Comparison of ENCODE assay signal across 1 mouse cellular context in the genomic region with DNA sequence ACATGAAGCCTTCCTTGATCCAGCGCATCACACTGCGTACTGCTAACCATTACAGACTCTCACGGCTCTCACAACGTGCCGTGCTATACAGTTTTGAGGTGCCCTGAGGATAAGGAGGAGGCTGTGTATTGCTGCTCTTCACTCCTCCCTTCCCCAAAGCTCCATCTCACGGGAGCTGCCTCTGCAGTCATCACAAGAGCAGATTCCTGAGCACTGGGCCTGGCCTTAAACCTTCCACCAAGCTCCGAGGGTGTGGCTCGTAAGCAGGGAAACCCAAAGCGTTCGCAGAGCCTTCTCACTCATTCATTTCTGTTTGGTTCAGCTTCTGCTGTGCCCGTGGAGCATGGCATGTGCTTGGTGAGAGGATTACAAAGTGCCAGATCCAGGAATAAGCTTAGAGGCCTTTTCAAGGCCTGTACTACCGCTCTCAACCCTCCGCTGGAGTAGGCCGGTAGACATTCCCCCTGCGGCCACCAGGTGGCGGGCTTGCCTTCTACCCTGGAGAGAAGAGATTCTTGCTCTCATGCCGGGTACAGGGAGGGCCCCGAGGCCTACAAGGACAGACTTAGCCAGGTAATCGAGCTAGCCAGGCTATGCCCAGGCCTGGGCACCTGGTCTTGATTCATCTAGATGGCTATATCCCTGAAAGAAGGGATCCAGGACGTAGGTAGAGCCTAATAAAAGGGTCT.
A peak's percentile ranks its signal among the peaks of the same experiment; 100 is the strongest.
TF ChIP-seq lines count a peak whose summit lies in the region.

No protein-coding gene starts in this region.

TF ChIP-seq in CH12.LX, 34 proteins besides CTCF, POLR2A, EP300 and RAD21:
- TF ChIP-seq PAX5 (IDR thresholded peaks at IDR 0.05; ENCODE audit: low read length) = no peak
- TF ChIP-seq USF1 (IDR thresholded peaks at IDR 0.05; ENCODE audit: low read depth, low read length) = no peak
- TF ChIP-seq KAT2A (IDR thresholded peaks at IDR 0.05; ENCODE audit: insufficient replicate concordance, low read length) = 0 out of 2 replicates have a peak, but pooled peaks have one; percentile 38
- TF ChIP-seq IRF4 (IDR thresholded peaks at IDR 0.05; ENCODE audit: low read depth, low read length) = peak; percentile 52; the same call in 1 of the 2 replicates
- peak; percentile 87 for TF ChIP-seq ZC3H11A (IDR thresholded peaks at IDR 0.05; ENCODE audit: low read depth, low read length)
- TF ChIP-seq HCFC1 (IDR thresholded peaks at IDR 0.05; ENCODE audit: low read depth, low read length) = peak; percentile 63
- no peak for TF ChIP-seq JUN (IDR thresholded peaks at IDR 0.05; ENCODE audit: insufficient read depth, low read depth, low read length)
- TF ChIP-seq JUND (conservative IDR thresholded peaks at IDR 0.05; ENCODE audit: low read depth, low read length) = 0 out of 2 replicates have a peak, but pooled peaks have one; percentile 28
- peak; percentile 44; the same call in 1 of the 2 replicates for TF ChIP-seq NELFE (IDR thresholded peaks at IDR 0.05; ENCODE audit: low read depth, low read length)
- peak; percentile 44; the same call in 1 of the 2 replicates for TF ChIP-seq SIN3A (IDR thresholded peaks at IDR 0.05; ENCODE audit: low read length)
- no peak for TF ChIP-seq ETS1 (conservative IDR thresholded peaks at IDR 0.05; ENCODE audit: low read depth, low read length)
- peak; percentile 26; the same call in 1 of the 2 replicates for TF ChIP-seq MEF2A (IDR thresholded peaks at IDR 0.05; ENCODE audit: borderline replicate concordance, low read depth, low read length)
- TF ChIP-seq CHD2 (IDR thresholded peaks at IDR 0.05; ENCODE audit: low read length) = no peak
- no peak for TF ChIP-seq MAX (IDR thresholded peaks at IDR 0.05; ENCODE audit: low read length)
- TF ChIP-seq POLR2AphosphoS2 (IDR thresholded peaks at IDR 0.05; ENCODE audit: low read depth, low read length) = no peak
- TF ChIP-seq ZMIZ1 (IDR thresholded peaks at IDR 0.05; ENCODE audit: low read depth, low read length) = no peak
- TF ChIP-seq SMC3 (IDR thresholded peaks at IDR 0.05; ENCODE audit: low read depth, low read length) = peak; percentile 98
- TF ChIP-seq GABPA (IDR thresholded peaks at IDR 0.05; ENCODE audit: insufficient replicate concordance, low read depth, low read length) = no peak
- no peak for TF ChIP-seq BHLHE40 (IDR thresholded peaks at IDR 0.05; ENCODE audit: low read depth, low read length)
- no peak for TF ChIP-seq USF2 (conservative IDR thresholded peaks at IDR 0.05; ENCODE audit: low read depth, low read length)
- TF ChIP-seq RCOR1 (conservative IDR thresholded peaks at IDR 0.05; ENCODE audit: low read depth, low read length) = no peak
- TF ChIP-seq ZNF384 (IDR thresholded peaks at IDR 0.05; ENCODE audit: low read depth, low read length) = no peak
- 0 out of 2 replicates have a peak, but pooled peaks have one; percentile 42 for TF ChIP-seq ELF1 (IDR thresholded peaks at IDR 0.05; ENCODE audit: low read depth, low read length)
